Mouse (Mus musculus): ENCODE measurements at regions not wholly inside any gene's neighbourhood (a gene's known extent, or its start where the extent isn't known, plus 50 kb on each side); places are given as distances from the start of the nearest gene placed in this dataset.

DNA sequence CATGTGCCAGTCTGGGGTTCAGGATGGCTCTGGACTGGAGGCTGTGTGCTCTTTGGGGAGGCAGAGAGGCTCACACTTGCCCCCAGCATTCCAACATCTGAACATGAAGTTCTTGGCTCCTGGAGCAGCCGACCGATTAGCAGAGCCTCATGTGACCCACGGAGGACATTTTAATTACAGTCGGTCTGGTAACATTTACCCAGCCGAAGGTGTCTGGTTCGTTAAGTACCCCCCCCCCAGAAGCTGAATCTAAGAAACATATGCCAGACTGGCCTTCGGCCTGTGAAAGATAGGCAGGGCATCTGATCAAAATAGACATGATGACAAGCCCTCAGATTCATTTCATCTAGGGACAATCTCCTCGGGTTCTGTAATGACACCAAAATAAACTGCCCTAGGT lies 140.4 kb upstream of the Sgk1 start:
- no peak for ATAC-seq (ENCODE audit: insufficient read depth)
- Histone ChIP-seq H3K27ac (no peak overlapping the region), H3K9me3 (ENCODE audit: control insufficient read depth, low read length) (no peaks in the 10 kb centered on the region), H3K36me3 (replicated peaks; ENCODE audit: control insufficient read depth, insufficient read depth, low read depth) (no peaks in the 10 kb centered on the region), H3K4me1 (replicated peaks; ENCODE audit: control insufficient read depth in 2 of 2, insufficient read depth in 2 of 2, low read length in 1 of 2) (0 out of 4 replicates have a peak, but pooled peaks cover 0 to 2% of the 10 kb centered on the region in 2 experiments), H3K9ac (replicated peaks) (no peak overlapping the region), H3K4me3 (ENCODE audit: insufficient read depth in 1 of 2, low read depth in 2 of 2, low read length in 2 of 2) (no peak overlapping the region), H3K4me2 (ENCODE audit: low read depth) (no peak overlapping the region), H3K27me3 (ENCODE audit: control insufficient read depth, insufficient read depth, low read length) (no peaks in the 10 kb centered on the region)
- DNase-seq (ENCODE audit: low read depth in 3 of 3, low spot score in 3 of 3): no peak
- TF ChIP-seq CTCF (IDR thresholded peaks at IDR 0.05; ENCODE audit: low read depth) (no peak), EP300 (IDR thresholded peaks at IDR 0.05; ENCODE audit: low read depth) (no peak)
- 65% methylated on average over 8 of the region's 8 CpGs for WGBS (ENCODE audit: insufficient replicate concordance)

DNA sequence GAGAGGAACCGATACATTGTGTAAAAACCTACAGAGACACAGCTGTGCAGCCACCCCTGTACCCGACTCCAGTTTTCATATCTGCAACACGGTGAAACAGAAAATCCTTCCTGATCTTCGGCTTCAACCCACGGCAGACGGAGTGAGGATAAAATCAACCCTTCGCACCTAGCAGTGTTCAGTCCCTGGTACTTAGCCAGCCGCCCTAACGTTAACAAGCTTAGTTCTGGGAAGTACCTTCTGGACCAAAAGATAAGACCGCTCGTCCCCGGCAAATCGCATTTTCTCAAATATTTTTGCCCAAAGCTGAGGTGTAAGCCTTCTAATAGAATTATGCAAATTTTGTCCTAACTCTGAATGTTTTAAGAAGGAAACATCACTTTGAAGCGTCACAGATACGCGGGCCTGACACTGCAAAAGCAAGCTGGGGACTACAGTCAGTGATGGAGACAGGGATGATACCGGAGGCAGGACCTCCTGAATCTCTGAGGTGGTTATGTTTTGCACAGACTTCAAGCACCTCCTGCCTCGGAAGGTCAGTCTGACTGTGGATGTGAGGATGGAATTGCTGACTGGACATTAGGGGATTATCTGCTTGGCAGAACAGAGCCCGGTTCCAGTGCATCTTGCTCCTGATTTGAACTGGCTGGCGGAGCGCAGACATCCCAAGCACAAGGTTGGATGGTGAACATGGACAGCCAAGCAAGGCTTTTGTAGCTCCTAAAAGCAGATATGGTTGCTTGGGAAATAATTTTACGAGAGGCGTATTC lies 139.8 kb upstream of the Sgk1 start:
- Histone ChIP-seq H3K9ac (replicated peaks) (no peak overlapping the region), H3K4me1 (replicated peaks; ENCODE audit: control insufficient read depth in 2 of 2, insufficient read depth in 2 of 2, low read length in 1 of 2) (0 out of 4 replicates have a peak, but pooled peaks cover 0 to 2% of the 10 kb centered on the region in 2 experiments), H3K4me2 (ENCODE audit: low read depth) (no peak overlapping the region), H3K9me3 (ENCODE audit: control insufficient read depth, low read length) (no peaks in the 10 kb centered on the region), H3K27ac (no peak overlapping the region), H3K36me3 (replicated peaks; ENCODE audit: control insufficient read depth, insufficient read depth, low read depth) (no peaks in the 10 kb centered on the region), H3K27me3 (ENCODE audit: control insufficient read depth, insufficient read depth, low read length) (no peaks in the 10 kb centered on the region), H3K4me3 (ENCODE audit: insufficient read depth in 1 of 2, low read depth in 2 of 2, low read length in 2 of 2) (no peak overlapping the region)
- TF ChIP-seq CTCF (IDR thresholded peaks at IDR 0.05; ENCODE audit: low read depth): no peak
- no peak for TF ChIP-seq EP300 (IDR thresholded peaks at IDR 0.05; ENCODE audit: low read depth)
- ATAC-seq (ENCODE audit: insufficient read depth): no peak
- WGBS (ENCODE audit: insufficient replicate concordance): 69% methylated on average over 23 of the region's 23 CpGs
- DNase-seq (ENCODE audit: low read depth in 3 of 3, low spot score in 3 of 3): no peak

DNA sequence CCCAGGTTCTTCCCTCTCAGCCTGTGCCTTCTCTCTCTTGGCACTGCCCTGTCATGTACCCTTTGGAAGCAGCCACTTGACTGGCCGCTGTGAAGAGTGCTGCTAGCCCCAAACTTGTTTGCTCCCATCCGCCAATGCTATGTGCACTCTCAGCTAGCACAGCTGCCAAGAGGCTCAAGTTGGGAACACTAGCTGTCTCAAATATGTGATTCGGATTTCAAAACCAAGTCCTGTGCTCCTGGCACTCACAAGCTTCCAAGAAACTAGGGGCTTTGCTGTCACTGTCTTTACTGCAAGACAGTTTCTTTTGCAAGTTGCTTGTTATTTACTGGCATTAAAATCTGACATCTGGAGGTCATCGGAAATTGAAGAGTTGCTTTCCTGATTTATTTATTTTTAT lies 138.6 kb upstream of the Sgk1 start:
- Histone ChIP-seq H3K9ac (replicated peaks) (no peak overlapping the region), H3K36me3 (replicated peaks; ENCODE audit: control insufficient read depth, insufficient read depth, low read depth) (no peaks in the 10 kb centered on the region), H3K4me2 (ENCODE audit: low read depth) (no peak overlapping the region), H3K4me1 (replicated peaks; ENCODE audit: control insufficient read depth in 2 of 2, insufficient read depth in 2 of 2, low read length in 1 of 2) (0 out of 4 replicates have a peak, but pooled peaks cover 0 to 2% of the 10 kb centered on the region in 2 experiments), H3K27me3 (ENCODE audit: control insufficient read depth, insufficient read depth, low read length) (no peaks in the 10 kb centered on the region), H3K27ac (no peak overlapping the region), H3K4me3 (ENCODE audit: insufficient read depth in 1 of 2, low read depth in 2 of 2, low read length in 2 of 2) (no peak overlapping the region), H3K9me3 (ENCODE audit: control insufficient read depth, low read length) (no peaks in the 10 kb centered on the region)
- ATAC-seq (ENCODE audit: insufficient read depth) (no peak), DNase-seq (ENCODE audit: low read depth in 3 of 3, low spot score in 3 of 3) (no peak)
- WGBS (ENCODE audit: insufficient replicate concordance): 67% methylated on average over 4 of the region's 4 CpGs
- TF ChIP-seq EP300 (IDR thresholded peaks at IDR 0.05; ENCODE audit: low read depth) (no peak), CTCF (IDR thresholded peaks at IDR 0.05; ENCODE audit: low read depth) (no peak)

DNA sequence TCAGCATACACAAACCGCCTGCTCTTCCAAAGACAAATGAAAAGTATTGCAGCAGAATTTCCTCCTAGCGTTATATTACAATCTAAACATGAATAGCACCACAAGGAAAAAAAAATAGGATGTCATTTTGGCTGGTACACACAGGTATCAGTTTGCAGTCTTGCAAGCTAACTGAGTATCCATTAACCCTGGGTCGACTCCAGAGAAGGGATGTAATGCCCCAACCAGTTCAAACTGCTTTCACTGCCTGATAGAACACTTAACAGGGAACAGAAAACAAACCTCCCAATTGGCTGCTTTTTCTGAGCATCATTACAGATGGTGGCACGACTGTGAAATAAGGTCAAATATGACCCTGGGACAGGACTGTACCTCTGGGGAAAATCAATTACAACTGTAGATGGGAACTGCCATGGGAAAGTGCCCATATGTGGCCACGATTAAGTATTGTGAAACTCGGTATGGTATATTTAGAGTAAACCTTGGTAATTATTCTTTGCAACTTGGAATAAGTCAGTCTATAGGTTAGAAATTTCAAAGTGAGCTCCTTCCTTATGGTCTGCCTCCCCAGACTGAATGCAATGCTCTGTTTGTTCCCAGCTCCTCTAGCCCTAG lies 137.5 kb upstream of the Sgk1 start:
- no peak overlapping the region for H3K27ac ChIP-seq
- no peaks in the 10 kb centered on the region for H3K9me3 ChIP-seq (ENCODE audit: control insufficient read depth, low read length)
- H3K36me3 ChIP-seq (replicated peaks; ENCODE audit: control insufficient read depth, insufficient read depth, low read depth): no peaks in the 10 kb centered on the region
- H3K4me1 ChIP-seq (replicated peaks; ENCODE audit: control insufficient read depth in 2 of 2, insufficient read depth in 2 of 2, low read length in 1 of 2): 0 out of 4 replicates have a peak, but pooled peaks cover 0 to 2% of the 10 kb centered on the region in 2 experiments
- DNase-seq (ENCODE audit: low read depth in 3 of 3, low spot score in 3 of 3): no peak
- WGBS (ENCODE audit: insufficient replicate concordance): 57% methylated on average over 6 of the region's 6 CpGs
- no peaks in the 10 kb centered on the region for H3K27me3 ChIP-seq (ENCODE audit: control insufficient read depth, insufficient read depth, low read length)
- TF ChIP-seq CTCF (IDR thresholded peaks at IDR 0.05; ENCODE audit: low read depth) (no peak), EP300 (IDR thresholded peaks at IDR 0.05; ENCODE audit: low read depth) (no peak)
- H3K4me3 ChIP-seq (ENCODE audit: insufficient read depth in 1 of 2, low read depth in 2 of 2, low read length in 2 of 2): no peak overlapping the region
- no peak for ATAC-seq (ENCODE audit: insufficient read depth)
- H3K9ac ChIP-seq (replicated peaks): no peak overlapping the region
- no peak overlapping the region for H3K4me2 ChIP-seq (ENCODE audit: low read depth)

DNA sequence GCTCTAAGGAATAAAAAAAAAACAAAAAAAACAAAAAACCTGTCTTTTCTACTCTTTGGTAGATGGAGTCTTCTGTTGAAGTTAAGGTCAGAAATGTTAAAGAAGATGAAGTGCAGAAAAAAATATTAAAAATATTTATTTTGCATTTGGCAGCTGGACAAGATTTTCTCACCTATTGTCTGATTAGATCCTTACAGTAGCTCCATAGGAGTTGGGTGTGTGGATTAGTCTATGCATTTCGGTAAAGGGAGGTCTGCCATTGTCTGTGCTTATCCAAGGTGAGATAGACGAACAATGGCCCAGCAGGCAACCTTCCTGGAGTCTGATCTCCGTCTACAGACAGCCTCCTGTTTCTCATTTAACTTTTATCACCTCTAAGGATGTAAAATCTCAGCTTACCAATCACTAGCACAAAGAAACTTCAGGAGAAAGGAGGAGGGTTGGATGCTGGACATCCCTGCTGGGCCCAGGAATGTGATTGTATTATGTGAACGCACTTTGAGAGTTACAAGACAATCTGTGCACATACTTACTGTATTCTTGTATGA lies 136.0 kb upstream of the Sgk1 start:
- no peak for ATAC-seq (ENCODE audit: insufficient read depth)
- H3K4me2 ChIP-seq (ENCODE audit: low read depth): no peak overlapping the region

More for the DNA sequence above, 136.0 kb upstream of the Sgk1 start:
- Histone ChIP-seq H3K36me3 (replicated peaks; ENCODE audit: control insufficient read depth, insufficient read depth, low read depth) (no peaks in the 10 kb centered on the region), H3K4me3 (ENCODE audit: insufficient read depth in 1 of 2, low read depth in 2 of 2, low read length in 2 of 2) (no peak overlapping the region), H3K27ac (no peak overlapping the region), H3K4me1 (replicated peaks; ENCODE audit: control insufficient read depth in 2 of 2, insufficient read depth in 2 of 2, low read length in 1 of 2) (0 out of 4 replicates have a peak, but pooled peaks cover 0 to 2% of the 10 kb centered on the region in 2 experiments), H3K27me3 (ENCODE audit: control insufficient read depth, insufficient read depth, low read length) (no peaks in the 10 kb centered on the region), H3K9me3 (ENCODE audit: control insufficient read depth, low read length) (no peaks in the 10 kb centered on the region), H3K9ac (replicated peaks) (no peak overlapping the region)
- WGBS (ENCODE audit: insufficient replicate concordance): 31% methylated on average over 4 of the region's 4 CpGs
- no peak for DNase-seq (ENCODE audit: low read depth in 3 of 3, low spot score in 3 of 3)
- TF ChIP-seq EP300 (IDR thresholded peaks at IDR 0.05; ENCODE audit: low read depth) (no peak), CTCF (IDR thresholded peaks at IDR 0.05; ENCODE audit: low read depth) (no peak)

All from liver, embryonic 14.5 days (tissue).